Mouse (Mus musculus) liver, embryonic 14.5 days (tissue): ENCODE data around the gene Zfp273.

Source experiments
- CTCF ChIP-seq: IDR thresholded peaks from 2 replicates; pipeline ENCODE4 v1.5.1; 2016; ENCODE audit warnings: antibody characterized with exemption, low read depth, control low read depth
- EP300 ChIP-seq: IDR thresholded peaks from 2 replicates; pipeline ENCODE4 v1.6.1; 2016; ENCODE audit warnings: antibody characterized with exemption, low read depth

- TF ChIP-seq EP300 (no peak), CTCF (no peak)
Measured at GRCm38 (mm10) chr13:67850361-67850760, 36.8 kb downstream of the Zfp273 start.
